Mouse (Mus musculus) liver, adult 10 weeks (tissue): ENCODE results near the gene Erlin1. TPM values are rescaled to one million over a fixed set of nuclear protein-coding genes. Genes with fewer than 3 reads are reported as not detected.

Experiments
- polyA plus RNA-seq: library from polyadenylated mRNA; stranded (reverse); fragments of 350-450 nt; fragmentation: Illumina TruSeq; extraction: RNeasy Lipid Tissue Mini Kit (QIAGEN cat#74804); gene quantifications from one replicate; pipeline ENCODE4 v1.2.3, GENCODE M21; 2014; ENCODE audit warnings: low read depth, low replicate concordance

The Erlin1 gene
- 44.8 TPM for polyA plus RNA-seq

GRCm38 (mm10) chr19:44069121-44069913, at the start of gene Erlin1:
TSS of gene Erlin1 (minus strand) at chr19:44069785.

DNA sequence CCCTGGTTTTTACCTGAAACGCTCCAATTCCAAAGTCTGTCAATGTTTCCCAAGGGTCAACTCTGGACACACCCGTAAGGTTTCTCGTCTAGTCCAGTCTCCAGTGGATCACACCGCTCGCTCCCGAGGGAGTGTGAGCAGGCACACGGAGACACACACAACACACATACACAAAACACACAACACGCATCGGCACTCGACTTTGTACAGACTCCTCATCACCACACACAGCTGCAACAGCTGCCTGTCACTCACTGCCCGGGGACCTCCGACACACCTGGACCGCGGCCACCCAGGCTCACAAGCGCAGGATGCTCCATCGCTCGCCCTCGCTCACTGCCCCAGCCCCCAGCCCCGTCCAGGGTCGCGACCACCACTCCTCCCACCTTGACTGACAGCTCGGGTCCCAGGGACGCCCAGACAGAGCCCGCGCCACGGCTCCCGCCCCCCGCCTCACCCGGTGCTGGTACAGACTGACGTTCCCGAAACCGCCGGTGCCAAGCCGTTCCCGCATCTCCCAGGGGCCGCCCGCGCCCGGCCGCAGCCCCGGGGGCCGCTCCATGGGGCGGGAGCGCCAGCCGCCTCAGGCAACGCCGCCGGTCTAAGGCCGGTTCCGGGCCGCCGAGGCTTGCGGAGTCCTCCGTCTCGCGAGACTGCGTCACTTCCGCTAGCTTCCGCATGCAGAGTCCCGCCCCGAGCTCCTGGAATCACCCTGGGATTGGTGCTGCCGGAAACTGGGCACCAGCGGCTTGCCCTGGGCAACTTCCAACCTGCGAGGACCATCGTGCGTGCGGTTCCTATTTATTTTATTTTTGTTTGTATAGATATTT, 37.5 kb upstream of the Erlin1 start, which contains the start of gene Chuk:
Chuk (minus strand) TSS at position 650 of the 830 bp plus-strand sequence.

GRCm38 (mm10) chr19:44028972-44029371, 40.6 kb downstream of the Erlin1 start, which contains the start of gene Cyp2c23:
TSS of gene Cyp2c23 (minus strand) at chr19:44029208.

DNA sequence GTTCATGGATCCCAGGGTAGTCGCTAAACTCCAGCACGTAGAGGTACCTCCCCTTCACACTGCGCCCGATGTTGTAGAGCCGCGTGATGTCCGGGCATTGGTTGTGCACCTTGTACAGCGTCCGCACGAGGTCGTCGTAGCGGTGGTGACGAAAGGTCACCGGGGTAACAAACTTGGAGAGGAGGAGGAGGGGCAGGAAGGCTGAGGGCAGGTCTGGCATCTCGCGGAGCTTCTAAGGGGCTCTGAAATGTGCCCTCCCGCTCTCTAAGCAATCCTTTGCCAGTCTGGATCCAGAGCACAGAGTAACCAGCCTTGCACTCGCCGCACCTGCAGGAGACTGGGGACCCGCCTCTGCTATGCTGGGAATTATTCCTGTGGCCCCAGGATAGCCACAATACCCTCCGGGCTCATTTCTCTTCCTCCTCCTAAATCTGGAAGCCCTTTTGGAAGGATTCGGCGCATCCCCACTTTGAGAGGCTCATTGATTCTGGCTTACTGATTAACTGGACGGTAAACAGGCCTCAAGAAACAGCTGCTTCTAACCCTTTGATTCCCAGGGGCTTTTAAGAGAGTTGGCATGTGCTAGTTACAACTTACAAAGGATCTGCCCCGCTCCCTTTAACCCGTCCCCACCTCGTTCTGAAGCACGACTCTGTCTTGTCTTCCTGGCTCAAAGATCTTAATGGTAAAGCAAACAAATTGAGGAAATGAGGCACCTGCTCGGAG, 83.4 kb downstream of the Erlin1 start, which contains the start of gene Cpn1:
Cpn1 (minus strand) TSS at position 488 of the 726 bp plus-strand sequence.

Other genes with a start within 250 kb of the Erlin1 start
- 7.6 TPM for gene Dnmbp, start 129.6 kb downstream of the Erlin1 start, polyA plus RNA-seq
- 20.6 TPM for gene Cpn1, start 83.2 kb downstream of the Erlin1 start, polyA plus RNA-seq
- gene Cyp2c23, start 40.6 kb downstream of the Erlin1 start, polyA plus RNA-seq: 291 TPM
- 245 TPM for gene Chuk, start 37.7 kb upstream of the Erlin1 start, polyA plus RNA-seq
- gene Cwf19l1, start 66.1 kb upstream of the Erlin1 start, polyA plus RNA-seq: 17.0 TPM
- gene Bloc1s2, start 76.7 kb upstream of the Erlin1 start, polyA plus RNA-seq: 29.2 TPM
- gene Pkd2l1, start 122.7 kb upstream of the Erlin1 start, polyA plus RNA-seq: not detected
- not detected for gene Scd3, start 133.5 kb upstream of the Erlin1 start, polyA plus RNA-seq
- 3.6 TPM for gene Scd2, start 223.9 kb upstream of the Erlin1 start, polyA plus RNA-seq